Mouse (Mus musculus) lung, postnatal 0 days (tissue): Measurements from ENCODE around the gene Dhrs4.

Experiments used
- CTCF ChIP-seq: IDR thresholded peaks from 2 replicates; pipeline ENCODE4 v1.5.1; 2016; ENCODE audit warnings: antibody characterized with exemption, mild to moderate bottlenecking
- EP300 ChIP-seq: IDR thresholded peaks from 2 replicates; pipeline ENCODE4 v1.6.1; 2016; ENCODE audit warnings: antibody characterized with exemption, mild to moderate bottlenecking, control low read depth

DNA sequence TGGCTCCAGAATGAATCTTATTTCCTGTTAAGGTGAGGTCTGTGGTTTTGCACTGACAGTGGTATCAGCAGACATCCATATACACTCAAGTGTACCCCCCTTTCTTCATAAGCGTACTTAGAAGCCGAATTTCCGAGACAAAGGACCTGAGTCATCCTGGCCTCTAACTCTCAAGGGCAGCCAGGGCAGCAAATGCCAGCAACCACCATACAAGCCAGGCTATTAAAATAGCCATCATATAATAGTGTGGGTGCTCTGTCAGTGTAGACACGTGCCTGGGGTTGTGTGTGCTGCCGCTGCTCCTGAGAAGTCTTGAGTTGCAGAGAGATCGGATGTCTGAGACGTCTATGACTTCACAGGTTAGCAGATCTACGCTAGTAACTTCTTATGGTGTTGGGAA, 41.4 kb upstream of the Dhrs4 start:
- TF ChIP-seq CTCF (no peak), EP300 (no peak)
